Mouse (Mus musculus) bone marrow macrophage, adult 2 months (primary cell): ENCODE measurements at regions not wholly inside any gene's neighbourhood (a gene's known extent, or its start where the extent isn't known, plus 50 kb on each side); places are given as distances from the start of the nearest gene placed in this dataset.

Experiments
- CTCF ChIP-seq: IDR thresholded peaks from 2 replicates; pipeline ENCODE4 v1.5.1; 2012; ENCODE audit warnings: low read depth, mild to moderate bottlenecking, low read length, moderate library complexity
- POLR2A ChIP-seq: IDR thresholded peaks from 2 replicates; pipeline ENCODE4 v1.6.1; 2012; ENCODE audit warnings: mild to moderate bottlenecking, low read depth, low read length, borderline replicate concordance

- TF ChIP-seq POLR2A (no peak), CTCF (no peak)
These were observed 170.5 kb upstream of the Mkln1 start for GRCm38 (mm10) chr6:31228061-31228460.
